Mouse (Mus musculus): ENCODE data around the gene E030018B13Rik. TPM values are rescaled to one million over a fixed set of nuclear protein-coding genes. Genes with fewer than 3 reads are reported as not detected.
A peak's percentile ranks its signal among the peaks of the same experiment; 100 is the strongest.

Gene E030018B13Rik
- polyA plus RNA-seq, 1 experiment: not detected

DNA sequence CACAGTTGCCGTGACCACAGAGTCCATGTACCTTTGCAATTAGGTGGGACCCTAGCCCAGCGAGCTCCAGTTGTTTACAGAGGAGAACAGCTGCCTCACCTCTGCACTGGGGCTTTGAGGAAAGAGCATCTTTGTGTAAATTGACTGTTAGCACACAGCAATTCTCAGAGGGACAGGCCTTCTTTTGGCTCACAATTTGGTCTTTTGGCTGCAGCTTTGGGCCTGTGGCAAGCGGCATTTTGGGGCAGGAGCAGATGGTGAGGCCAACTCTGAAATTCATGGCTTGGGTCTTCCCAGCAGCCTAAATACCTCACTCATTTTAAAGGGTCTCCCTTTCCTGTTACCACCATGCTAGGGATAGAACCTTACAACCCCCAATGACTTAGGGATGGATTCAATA lies 32.5 kb downstream of the E030018B13Rik start:
- no peaks in the 10 kb centered on the region for H3K36me3 ChIP-seq (ENCODE audit: control insufficient read depth)
- H3K4me1 ChIP-seq (ENCODE audit: control insufficient read depth): peaks cover 46% of the 10 kb centered on the region
- no peaks in the 10 kb centered on the region for H3K9me3 ChIP-seq (ENCODE audit: control insufficient read depth, low read length)
- H3K4me3 ChIP-seq (replicated peaks): no peak overlapping the region
- H3K27me3 ChIP-seq (ENCODE audit: control insufficient read depth): peaks cover 2% of the 10 kb centered on the region; the same call in 1 of the 2 replicates
- TF ChIP-seq TAL1 (IDR thresholded peaks at IDR 0.05; ENCODE audit: low read length): no peak
- TF ChIP-seq GATA1 (IDR thresholded peaks at IDR 0.05; ENCODE audit: low read length): no peak

- no peaks in the 10 kb centered on the region for H3K27me3 ChIP-seq (ENCODE audit: control insufficient read depth)
- TF ChIP-seq TAL1 (IDR thresholded peaks at IDR 0.05; ENCODE audit: low read length) (no peak), GATA1 (IDR thresholded peaks at IDR 0.05; ENCODE audit: low read length) (no peak)
- no peaks in the 10 kb centered on the region for H3K36me3 ChIP-seq (ENCODE audit: control insufficient read depth)
- no peaks in the 10 kb centered on the region for H3K9me3 ChIP-seq (ENCODE audit: control insufficient read depth, low read length)
- H3K4me3 ChIP-seq (replicated peaks): no peak overlapping the region
- H3K4me1 ChIP-seq (ENCODE audit: control insufficient read depth): peaks cover 65% of the 10 kb centered on the region
Observed at GRCm38 (mm10) chr7:63950931-63951607, 34.4 kb downstream of the E030018B13Rik start.

- no peaks in the 10 kb centered on the region for H3K27me3 ChIP-seq (ENCODE audit: control insufficient read depth)
- H3K4me1 ChIP-seq (ENCODE audit: control insufficient read depth): peaks cover 75% of the 10 kb centered on the region
Observed at GRCm38 (mm10) chr7:63952077-63952898, 35.6 kb downstream of the E030018B13Rik start.

GRCm38 (mm10) chr7:63955440-63955839 lies 38.8 kb downstream of the E030018B13Rik start:
- no peaks in the 10 kb centered on the region for H3K27me3 ChIP-seq (ENCODE audit: control insufficient read depth)
- H3K36me3 ChIP-seq (ENCODE audit: control insufficient read depth): no peaks in the 10 kb centered on the region
- peaks cover 86% of the 10 kb centered on the region for H3K4me1 ChIP-seq (ENCODE audit: control insufficient read depth)
- no peaks in the 10 kb centered on the region for H3K9me3 ChIP-seq (ENCODE audit: control insufficient read depth, low read length)
- TF ChIP-seq TAL1 (IDR thresholded peaks at IDR 0.05; ENCODE audit: low read length) (no peak), GATA1 (IDR thresholded peaks at IDR 0.05; ENCODE audit: low read length) (no peak)
- H3K4me3 ChIP-seq (replicated peaks): no peak overlapping the region

More at GRCm38 (mm10) chr7:63952077-63952898, 35.6 kb downstream of the E030018B13Rik start:
- TF ChIP-seq GATA1 (IDR thresholded peaks at IDR 0.05; ENCODE audit: low read length): no peak
- no peak for TF ChIP-seq TAL1 (IDR thresholded peaks at IDR 0.05; ENCODE audit: low read length)
- Histone ChIP-seq H3K4me3 (replicated peaks) (no peak overlapping the region), H3K36me3 (ENCODE audit: control insufficient read depth) (no peaks in the 10 kb centered on the region), H3K9me3 (ENCODE audit: control insufficient read depth, low read length) (no peaks in the 10 kb centered on the region)

- Histone ChIP-seq H3K9me3 (ENCODE audit: control insufficient read depth, low read length) (no peaks in the 10 kb centered on the region), H3K4me3 (replicated peaks) (peak overlapping the region; percentile 34), H3K36me3 (ENCODE audit: control insufficient read depth) (no peaks in the 10 kb centered on the region), H3K27me3 (ENCODE audit: control insufficient read depth) (no peaks in the 10 kb centered on the region), H3K4me1 (ENCODE audit: control insufficient read depth) (peaks cover 86% of the 10 kb centered on the region)
- peak; percentile 74 for TF ChIP-seq TAL1 (IDR thresholded peaks at IDR 0.05; ENCODE audit: low read length)
- TF ChIP-seq GATA1 (IDR thresholded peaks at IDR 0.05; ENCODE audit: low read length): peak; percentile 87
Observed at GRCm38 (mm10) chr7:63956138-63956823, 39.6 kb downstream of the E030018B13Rik start.

DNA sequence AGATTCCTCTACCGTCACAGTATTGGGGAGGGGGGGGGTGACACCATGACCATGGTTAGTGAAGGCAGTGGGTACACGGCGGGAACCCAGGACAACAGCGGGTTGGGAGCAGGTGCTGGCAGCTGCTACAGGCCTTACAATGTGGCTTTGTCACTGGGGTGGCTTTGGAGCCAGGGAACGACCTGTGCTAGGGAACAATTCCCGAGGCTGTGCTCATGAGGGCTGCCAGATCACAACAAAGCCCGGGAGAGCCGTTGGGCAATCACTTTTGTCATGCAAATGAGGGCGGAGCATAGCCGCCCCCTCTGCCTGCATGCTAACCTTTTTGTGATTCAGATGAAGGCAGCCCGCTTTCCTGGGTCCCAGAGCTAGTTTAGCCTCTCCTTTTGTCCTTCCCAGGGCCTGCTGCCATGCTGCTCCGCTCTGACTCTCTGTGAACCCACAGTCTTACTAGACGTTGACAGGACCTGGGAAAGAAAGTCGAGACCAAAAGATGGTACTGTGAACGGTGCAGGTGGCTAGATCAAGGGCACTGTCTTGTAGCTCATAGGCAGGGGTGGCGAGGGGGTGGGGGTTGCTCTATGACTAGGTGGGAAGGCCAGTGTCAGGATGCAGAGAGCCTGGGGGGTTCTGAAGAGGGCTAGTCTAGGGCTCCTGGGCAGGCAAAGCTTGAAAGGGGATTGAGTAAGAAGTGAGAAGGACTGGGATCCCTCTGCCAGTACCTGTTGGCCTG lies 40.5 kb downstream of the E030018B13Rik start:
- H3K9me3 ChIP-seq (ENCODE audit: control insufficient read depth, low read length): no peaks in the 10 kb centered on the region
- H3K36me3 ChIP-seq (ENCODE audit: control insufficient read depth): no peaks in the 10 kb centered on the region
- H3K4me1 ChIP-seq (ENCODE audit: control insufficient read depth): peaks cover 84% of the 10 kb centered on the region
- TF ChIP-seq TAL1 (IDR thresholded peaks at IDR 0.05; ENCODE audit: low read length) (no peak), GATA1 (IDR thresholded peaks at IDR 0.05; ENCODE audit: low read length) (no peak)
- no peak overlapping the region for H3K4me3 ChIP-seq (replicated peaks)
- H3K27me3 ChIP-seq (ENCODE audit: control insufficient read depth): no peaks in the 10 kb centered on the region

DNA sequence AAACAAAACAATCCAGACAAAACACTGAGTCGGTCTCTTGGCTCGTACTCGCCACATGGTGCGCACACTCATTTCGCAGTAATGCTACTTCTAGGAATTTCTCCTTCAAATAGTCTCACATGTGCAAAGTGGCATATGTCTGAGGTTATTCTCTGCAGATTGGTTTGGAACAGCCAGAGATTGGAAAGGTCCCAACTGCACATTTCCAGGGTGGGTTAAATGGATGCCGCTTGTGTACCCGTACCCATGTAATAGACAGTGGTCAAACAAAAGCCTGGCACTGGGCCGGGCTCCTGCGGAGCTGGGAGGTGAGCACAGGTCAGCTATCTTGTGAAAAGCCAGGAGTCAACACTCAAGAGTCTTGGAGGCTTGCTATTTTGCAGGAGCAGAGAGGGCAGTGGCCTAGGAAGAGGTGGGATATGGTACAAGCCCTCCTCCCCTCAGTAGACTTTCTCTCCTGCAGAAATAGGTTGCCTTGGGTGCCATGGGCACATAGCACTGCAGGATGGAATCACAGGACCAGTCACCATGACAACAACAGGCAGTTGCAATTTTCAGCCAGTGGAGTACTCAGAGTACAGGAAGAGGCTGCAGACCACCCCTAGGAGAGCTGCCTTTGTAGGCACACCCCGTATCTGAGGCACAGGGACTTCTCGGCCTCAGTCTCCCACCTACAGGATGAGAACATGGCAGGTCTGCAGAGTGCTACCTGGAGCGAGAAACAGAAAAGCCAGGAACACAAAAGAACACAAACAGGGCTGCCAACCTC lies 41.4 kb downstream of the E030018B13Rik start:
- no peaks in the 10 kb centered on the region for H3K9me3 ChIP-seq (ENCODE audit: control insufficient read depth, low read length)
- peaks cover 84% of the 10 kb centered on the region for H3K4me1 ChIP-seq (ENCODE audit: control insufficient read depth)
- H3K4me3 ChIP-seq (replicated peaks): no peak overlapping the region
- no peak for TF ChIP-seq TAL1 (IDR thresholded peaks at IDR 0.05; ENCODE audit: low read length)
- TF ChIP-seq GATA1 (IDR thresholded peaks at IDR 0.05; ENCODE audit: low read length): no peak
- no peaks in the 10 kb centered on the region for H3K27me3 ChIP-seq (ENCODE audit: control insufficient read depth)
- no peaks in the 10 kb centered on the region for H3K36me3 ChIP-seq (ENCODE audit: control insufficient read depth)

- no peaks in the 10 kb centered on the region for H3K36me3 ChIP-seq (ENCODE audit: control insufficient read depth)
- peaks cover 3% of the 10 kb centered on the region for H3K27me3 ChIP-seq (ENCODE audit: control insufficient read depth)
Observed at GRCm38 (mm10) chr7:63963632-63964031, 47.0 kb downstream of the E030018B13Rik start.

More at GRCm38 (mm10) chr7:63963632-63964031, 47.0 kb downstream of the E030018B13Rik start:
- TF ChIP-seq GATA1 (IDR thresholded peaks at IDR 0.05; ENCODE audit: low read length): no peak
- TF ChIP-seq TAL1 (IDR thresholded peaks at IDR 0.05; ENCODE audit: low read length): no peak
- Histone ChIP-seq H3K9me3 (ENCODE audit: control insufficient read depth, low read length) (no peaks in the 10 kb centered on the region), H3K4me1 (ENCODE audit: control insufficient read depth) (peaks cover 53% of the 10 kb centered on the region), H3K4me3 (replicated peaks) (no peak overlapping the region)

Data from erythroblast, embryonic 14.5 days (primary cell).